ENCODE assay signal across 7 mouse cellular contexts in genomic region chr5:112254282-112254806, GRCm38 (mm10). TPM values are rescaled to one million over a fixed set of nuclear protein-coding genes. Genes with fewer than 3 reads are reported as not detected.
DNase-seq lines count a peak whose midpoint lies in the region; ATAC-seq and TF ChIP-seq lines count a peak whose summit lies in the region.

No protein-coding gene starts in this region.

- 54% methylated on average over 7 of the region's 7 CpGs for WGBS in midbrain, postnatal 0 days
- 74% methylated on average over 7 of the region's 7 CpGs for WGBS in midbrain, embryonic 14.5 days
- WGBS in liver, embryonic 12.5 days (ENCODE audit: insufficient replicate concordance) = 74% methylated on average over 7 of the region's 7 CpGs

- no peak overlapping the region for H3K4me2 ChIP-seq in midbrain, postnatal 0 days (ENCODE audit: low read depth, low read length, poor library complexity, severe bottlenecking)
- no peak overlapping the region for H3K4me2 ChIP-seq in midbrain, embryonic 14.5 days (ENCODE audit: low read length)
- no peak overlapping the region for H3K4me2 ChIP-seq in liver, embryonic 12.5 days

- no peaks in the 10 kb centered on the region for H3K27me3 ChIP-seq in midbrain, postnatal 0 days (ENCODE audit: insufficient read depth, low read length)
- no peaks in the 10 kb centered on the region for H3K27me3 ChIP-seq in midbrain, embryonic 14.5 days (ENCODE audit: control insufficient read depth, insufficient read depth, low read length)
- no peaks in the 10 kb centered on the region; the same call in 1 of the 2 replicates for H3K27me3 ChIP-seq in liver, embryonic 12.5 days (replicated peaks)

- H3K4me3 ChIP-seq in midbrain, postnatal 0 days (ENCODE audit: low read depth, low read length) = no peak overlapping the region
- H3K4me3 ChIP-seq in midbrain, embryonic 14.5 days (replicated peaks; ENCODE audit: low read depth, low read length) = no peak overlapping the region
- no peak overlapping the region for H3K4me3 ChIP-seq in liver, embryonic 12.5 days

- intact Hi-C loops in gastrocnemius, postnatal 14 days (cut with DNase I; ENCODE audit: low total_unique reads) = no loop called here

- no peak for ATAC-seq in midbrain, postnatal 0 days (ENCODE audit: low FRiP score)
- ATAC-seq in midbrain, embryonic 14.5 days (ENCODE audit: low FRiP score, low TSS enrichment) = no peak
- ATAC-seq in liver, embryonic 12.5 days = no peak

- H3K9ac ChIP-seq in midbrain, postnatal 0 days (replicated peaks; ENCODE audit: low read length, poor library complexity, severe bottlenecking) = no peak overlapping the region
- H3K9ac ChIP-seq in midbrain, embryonic 14.5 days (replicated peaks; ENCODE audit: low read length) = no peak overlapping the region
- H3K9ac ChIP-seq in liver, embryonic 12.5 days = no peak overlapping the region

- peak; percentile 70 for DNase-seq in midbrain, postnatal 0 days (ENCODE audit: low spot score)
- DNase-seq in midbrain, embryonic 14.5 days = no peak
- DNase-seq in brain, adult 2 months (ENCODE audit: low read depth, low spot score) = peak; percentile 65
- DNase-seq in gastrocnemius, postnatal 14 days = peak; percentile 64
- peak; percentile 43 for DNase-seq in kidney, postnatal 14 days
- peak; percentile 95 for DNase-seq in ovary, adult 18-20 months (ENCODE audit: low spot score)

- no peaks in the 10 kb centered on the region for H3K4me1 ChIP-seq in midbrain, postnatal 0 days (ENCODE audit: insufficient read depth, low read length)
- 0 out of 2 replicates have a peak, but pooled peaks cover 2% of the 10 kb centered on the region for H3K4me1 ChIP-seq in midbrain, embryonic 14.5 days (ENCODE audit: control insufficient read depth, insufficient read depth, low read length)
- H3K4me1 ChIP-seq in liver, embryonic 12.5 days = peaks cover 37% of the 10 kb centered on the region

- TF ChIP-seq CTCF in midbrain, postnatal 0 days (IDR thresholded peaks at IDR 0.05) = no peak

- no peaks in the 10 kb centered on the region for H3K36me3 ChIP-seq in midbrain, postnatal 0 days (ENCODE audit: insufficient read depth, low read length)
- H3K36me3 ChIP-seq in midbrain, embryonic 14.5 days (ENCODE audit: control insufficient read depth, insufficient read depth, low read length) = no peaks in the 10 kb centered on the region
- H3K36me3 ChIP-seq in liver, embryonic 12.5 days = no peaks in the 10 kb centered on the region

- no peaks in the 10 kb centered on the region for H3K9me3 ChIP-seq in midbrain, postnatal 0 days (ENCODE audit: low read length)
- H3K9me3 ChIP-seq in midbrain, embryonic 14.5 days (ENCODE audit: control insufficient read depth, low read length) = no peaks in the 10 kb centered on the region
- no peaks in the 10 kb centered on the region for H3K9me3 ChIP-seq in liver, embryonic 12.5 days (replicated peaks)

- H3K27ac ChIP-seq in midbrain, postnatal 0 days (ENCODE audit: low read depth, low read length) = no peak overlapping the region
- H3K27ac ChIP-seq in midbrain, embryonic 14.5 days (replicated peaks; ENCODE audit: low read depth, low read length) = no peak overlapping the region
- no peak overlapping the region for H3K27ac ChIP-seq in liver, embryonic 12.5 days

RNA-seq across cellular contexts. Expression of gene Crybb1, which starts 1.3 kb away (rescaled TPM):
- total RNA-seq in midbrain, postnatal 0 days (2014; rRNA removed) = 7.2 and 11.5 TPM in 2 replicates
- polyA plus RNA-seq in midbrain, postnatal 0 days (2015; fragmentation: Nextera tagmentation; extraction: Ambion mirVana) = 13.1 and 13.2 TPM in 2 replicates
- polyA plus RNA-seq in midbrain, embryonic 14.5 days (2014; fragmentation: Nextera tagmentation; extraction: Ambion mirVana) = 1.9 and 3.8 TPM in 2 replicates
- total RNA-seq in gastrocnemius, postnatal 14 days (2021) = 1 to 10 TPM; 1.9 to 2.0 TPM
- 0.15 and 0.16 TPM in 2 replicates for polyA plus RNA-seq in liver, embryonic 12.5 days (2016; fragmentation: Nextera tagmentation; extraction: Ambion mirVana)

RNA-seq across cellular contexts. Expression of gene Cryba4, which starts 2.0 kb away (rescaled TPM):
- total RNA-seq in midbrain, postnatal 0 days (2014; rRNA removed) = 1.6 and 2.4 TPM in 2 replicates
- 2.5 and 2.9 TPM in 2 replicates for polyA plus RNA-seq in midbrain, postnatal 0 days (2015; fragmentation: Nextera tagmentation; extraction: Ambion mirVana)
- polyA plus RNA-seq in midbrain, embryonic 14.5 days (2014; fragmentation: Nextera tagmentation; extraction: Ambion mirVana) = 0.93 and 1.2 TPM in 2 replicates
- under 1 TPM; 0.42 to 0.68 TPM for total RNA-seq in gastrocnemius, postnatal 14 days (2021)
- 0.73 and 0.77 TPM in 2 replicates for polyA plus RNA-seq in liver, embryonic 12.5 days (2016; fragmentation: Nextera tagmentation; extraction: Ambion mirVana)

RNA-seq across cellular contexts. Expression of gene Tpst2, which starts 22.1 kb away (rescaled TPM):
- total RNA-seq in midbrain, postnatal 0 days (2014; rRNA removed) = 37.3 and 41.1 TPM in 2 replicates
- polyA plus RNA-seq in midbrain, postnatal 0 days (2015; fragmentation: Nextera tagmentation; extraction: Ambion mirVana) = 37.1 and 37.8 TPM in 2 replicates
- polyA plus RNA-seq in midbrain, embryonic 14.5 days (2014; fragmentation: Nextera tagmentation; extraction: Ambion mirVana) = 24.7 and 26.4 TPM in 2 replicates
- 10 to 100 TPM; 17.4 to 23.4 TPM for total RNA-seq in gastrocnemius, postnatal 14 days (2021)
- polyA plus RNA-seq in liver, embryonic 12.5 days (2016; fragmentation: Nextera tagmentation; extraction: Ambion mirVana) = 40.5 and 45.1 TPM in 2 replicates
